Mouse (Mus musculus) ES-E14 (cell line): ENCODE data around the gene Catsperg1. TPM values are rescaled to one million over a fixed set of nuclear protein-coding genes. Genes with fewer than 3 reads are reported as not detected.

ENCODE experiments used
- DNase-seq: peaks from one replicate; pipeline ENCODE4 v3.0.0-alpha.2; 2013; ENCODE audit warnings: low read depth, low spot score
- H3K27ac ChIP-seq: 2 replicates; pipeline ENCODE4 v1.5.1; 2012; ENCODE audit warnings: low read depth, mild to moderate bottlenecking, low read length, moderate library complexity, mixed read lengths; ENCODE audit not compliant: poor library complexity, insufficient read depth, severe bottlenecking
- H3K36me3 ChIP-seq: 2 replicates; pipeline ENCODE4 v1.6.1; 2012; ENCODE audit warnings: mild to moderate bottlenecking, low read length, moderate library complexity, mixed read lengths; ENCODE audit not compliant: control insufficient read depth, poor library complexity, insufficient read depth, severe bottlenecking
- H3K4me1 ChIP-seq, 2 experiments: fragments of 150-350 bp in 1 of 2; sonication (generic) in 1 of 2; 2 replicates each; pipeline ENCODE4 v1.6.1; 2012; ENCODE audit warnings: low read length in 2 of 2, mild to moderate bottlenecking in 1 of 2, mixed read lengths in 1 of 2; ENCODE audit not compliant: control insufficient read depth in 2 of 2, insufficient read depth in 2 of 2, poor library complexity in 1 of 2
- H3K4me3 ChIP-seq, 2 experiments: fragments of 150-350 bp in 1 of 2; sonication (generic) in 1 of 2; 2 replicates each; pipeline ENCODE4 v1.5.1; 2012; ENCODE audit warnings: low read length in 2 of 2, low read depth in 1 of 2, mild to moderate bottlenecking in 1 of 2, mixed read lengths in 1 of 2; ENCODE audit not compliant: insufficient read depth in 1 of 2, poor library complexity in 1 of 2, severe bottlenecking in 1 of 2
- H3K9ac ChIP-seq: 2 replicates; pipeline ENCODE4 v1.6.1; 2012; ENCODE audit warnings: low read depth, mild to moderate bottlenecking, low read length, mixed read lengths; ENCODE audit not compliant: poor library complexity, insufficient read depth, severe bottlenecking
- H3K9me3 ChIP-seq: fragments of 150-350 bp; sonication (generic); 2 replicates; pipeline ENCODE4 v1.6.1; 2012; ENCODE audit warnings: low read depth, mild to moderate bottlenecking, low read length; ENCODE audit not compliant: control insufficient read depth, insufficient read depth
- CHD2 ChIP-seq: IDR thresholded peaks from 2 replicates; pipeline ENCODE4 v1.6.1; 2014; ENCODE audit warnings: mild to moderate bottlenecking, low read depth, low read length, inconsistent platforms
- HCFC1 ChIP-seq: IDR thresholded peaks from 2 replicates; pipeline ENCODE4 v1.6.1; 2012; ENCODE audit warnings: low read length, inconsistent platforms, borderline replicate concordance; ENCODE audit not compliant: insufficient read depth
- MAFK ChIP-seq: IDR thresholded peaks from 2 replicates; pipeline ENCODE4 v1.6.1; 2014; ENCODE audit warnings: mild to moderate bottlenecking, low read depth, low read length, inconsistent platforms; ENCODE audit not compliant: insufficient read depth
- ZC3H11A ChIP-seq: IDR thresholded peaks from 2 replicates; pipeline ENCODE4 v1.6.1; 2012; ENCODE audit warnings: low read depth, mild to moderate bottlenecking, inconsistent platforms, low read length, borderline replicate concordance
- ZNF384 ChIP-seq: IDR thresholded peaks from 2 replicates; pipeline ENCODE4 v1.6.1; 2012; ENCODE audit warnings: low read depth, low read length, inconsistent platforms
- in situ Hi-C, 2 experiments: fragments of 600-800 bp; cut with MboI; formaldehyde crosslinking; loops; one replicate each; pipeline ENCODE4 v1.15.1; 2025; ENCODE audit warnings: low sequenced_read_pairs in 2 of 2, inconsistent platforms in 1 of 2; ENCODE audit not compliant: unreplicated experiment in 2 of 2
- total RNA-seq: library from RNA; depleted of rRNA; stranded (reverse); fragments of 300-350 nt; gene quantifications from 2 replicates; pipeline ENCODE4 v1.2.3, GENCODE M21; 2012

Gene Catsperg1
- total RNA-seq, 1 experiment, result 2.9 TPM

DNA sequence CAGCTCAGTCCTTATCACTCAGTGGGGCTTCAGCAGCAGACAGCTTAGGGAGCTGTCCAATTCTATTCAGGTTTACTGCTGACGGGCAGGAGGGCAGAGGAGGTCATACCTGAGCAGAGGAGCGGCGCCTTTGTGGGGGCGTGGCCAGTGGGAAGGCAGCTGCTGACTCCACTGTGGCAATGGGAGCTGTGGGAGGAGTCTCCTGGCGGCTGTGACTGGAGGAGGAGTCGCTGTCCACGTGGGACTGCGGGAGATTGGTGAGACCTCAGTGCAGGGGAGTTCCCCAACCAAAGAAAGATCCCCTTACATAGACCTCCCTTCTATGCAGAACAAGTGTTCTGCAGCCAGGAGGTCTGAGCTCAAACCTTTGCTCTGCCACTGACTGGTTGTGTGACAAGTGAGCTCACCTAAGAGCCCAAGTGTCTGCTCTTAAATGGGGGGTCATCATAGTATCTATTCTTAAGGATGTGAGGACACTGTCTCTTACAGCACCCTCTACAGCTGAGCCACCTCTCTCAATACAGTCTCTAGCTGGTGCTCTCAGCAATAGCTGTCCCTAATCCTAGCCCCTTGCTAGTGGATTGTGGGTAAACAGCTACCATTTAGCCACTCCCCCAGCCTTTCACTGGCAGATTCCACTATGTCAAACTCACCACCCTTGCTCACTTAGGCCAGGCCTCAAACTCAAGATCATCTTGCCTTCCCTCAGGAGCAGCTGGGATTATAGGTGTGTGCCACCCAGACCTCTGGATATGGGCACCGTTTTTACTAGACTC lies 50.9 kb downstream of the Catsperg1 start:
- Histone ChIP-seq H3K4me1 (peaks cover 2 to 28% of the 10 kb centered on the region in 2 experiments), H3K9ac (no peak overlapping the region), H3K4me3 (peak overlapping the region in 1 of 2 experiments; percentile 21; a peak in 1 of 4 replicates), H3K36me3 (peaks cover 2% of the 10 kb centered on the region; the same call in 1 of the 2 replicates), H3K9me3 (no peaks in the 10 kb centered on the region), H3K27ac (no peak overlapping the region)
- in situ Hi-C loops, result no loop called here
- TF ChIP-seq ZNF384 (no peak), HCFC1 (no peak), ZC3H11A (no peak), CHD2 (no peak), MAFK (no peak)
- peak; percentile 97 for DNase-seq

DNA sequence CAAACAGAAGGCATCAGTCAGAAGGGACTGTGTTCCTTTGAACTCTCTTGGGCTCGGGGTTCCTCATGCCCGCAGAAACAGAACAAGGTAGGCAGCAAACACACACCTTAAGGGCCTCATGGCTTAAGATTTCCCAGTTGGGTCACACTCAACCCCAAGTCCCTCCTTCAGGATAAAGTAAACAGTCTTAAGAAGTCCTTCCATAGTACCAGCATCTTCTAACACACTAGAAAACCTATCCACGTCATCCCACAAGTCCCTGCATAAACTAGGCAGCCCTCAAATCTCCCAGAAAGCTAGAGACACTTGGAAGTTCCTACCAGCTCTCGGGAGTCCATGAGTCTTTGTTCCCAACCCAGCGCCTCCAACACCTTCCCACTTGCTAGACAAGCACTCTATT lies 51.5 kb downstream of the Catsperg1 start:
- Histone ChIP-seq H3K36me3 (peaks cover 2% of the 10 kb centered on the region; the same call in 1 of the 2 replicates), H3K9me3 (no peaks in the 10 kb centered on the region), H3K9ac (no peak overlapping the region), H3K27ac (no peak overlapping the region), H3K4me3 (no peak overlapping the region), H3K4me1 (peaks cover 5 to 23% of the 10 kb centered on the region in 2 experiments)
- no peak for DNase-seq
- in situ Hi-C loops, result no loop called here
- TF ChIP-seq ZC3H11A, result no peak
- no peak for TF ChIP-seq HCFC1
- no peak for TF ChIP-seq MAFK
- no peak for TF ChIP-seq CHD2
- TF ChIP-seq ZNF384, result no peak

DNA sequence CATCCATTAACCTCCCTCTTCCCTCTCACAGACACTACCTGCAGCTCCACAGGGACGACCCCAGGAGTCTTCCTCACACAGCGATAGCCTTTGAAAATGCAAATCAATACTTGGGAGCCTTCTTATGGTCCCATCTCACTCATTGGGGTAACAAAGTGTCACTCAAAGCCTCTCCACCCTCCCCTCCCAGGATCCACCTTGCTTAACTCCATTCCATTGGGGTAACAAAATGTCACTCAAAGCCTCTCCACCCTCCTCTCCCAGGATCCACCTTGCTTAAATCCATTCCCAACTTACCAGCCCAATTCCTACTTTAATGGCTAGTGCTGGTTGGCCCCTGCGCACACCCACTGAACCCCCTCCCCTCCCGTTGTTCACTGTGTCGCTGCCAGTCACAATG lies 55.6 kb downstream of the Catsperg1 start:
- TF ChIP-seq CHD2 (peak; percentile 92), ZNF384 (no peak)
- Histone ChIP-seq H3K36me3 (no peaks in the 10 kb centered on the region), H3K4me3 (peak overlapping the region; percentile 44 to 67), H3K4me1 (peaks cover 5 to 23% of the 10 kb centered on the region in 2 experiments), H3K9me3 (no peaks in the 10 kb centered on the region), H3K27ac (no peak overlapping the region), H3K9ac (peak overlapping the region; percentile 53; the same call in 1 of the 2 replicates)
- in situ Hi-C loops, result no loop called here
- peak; percentile 89 for DNase-seq

DNA sequence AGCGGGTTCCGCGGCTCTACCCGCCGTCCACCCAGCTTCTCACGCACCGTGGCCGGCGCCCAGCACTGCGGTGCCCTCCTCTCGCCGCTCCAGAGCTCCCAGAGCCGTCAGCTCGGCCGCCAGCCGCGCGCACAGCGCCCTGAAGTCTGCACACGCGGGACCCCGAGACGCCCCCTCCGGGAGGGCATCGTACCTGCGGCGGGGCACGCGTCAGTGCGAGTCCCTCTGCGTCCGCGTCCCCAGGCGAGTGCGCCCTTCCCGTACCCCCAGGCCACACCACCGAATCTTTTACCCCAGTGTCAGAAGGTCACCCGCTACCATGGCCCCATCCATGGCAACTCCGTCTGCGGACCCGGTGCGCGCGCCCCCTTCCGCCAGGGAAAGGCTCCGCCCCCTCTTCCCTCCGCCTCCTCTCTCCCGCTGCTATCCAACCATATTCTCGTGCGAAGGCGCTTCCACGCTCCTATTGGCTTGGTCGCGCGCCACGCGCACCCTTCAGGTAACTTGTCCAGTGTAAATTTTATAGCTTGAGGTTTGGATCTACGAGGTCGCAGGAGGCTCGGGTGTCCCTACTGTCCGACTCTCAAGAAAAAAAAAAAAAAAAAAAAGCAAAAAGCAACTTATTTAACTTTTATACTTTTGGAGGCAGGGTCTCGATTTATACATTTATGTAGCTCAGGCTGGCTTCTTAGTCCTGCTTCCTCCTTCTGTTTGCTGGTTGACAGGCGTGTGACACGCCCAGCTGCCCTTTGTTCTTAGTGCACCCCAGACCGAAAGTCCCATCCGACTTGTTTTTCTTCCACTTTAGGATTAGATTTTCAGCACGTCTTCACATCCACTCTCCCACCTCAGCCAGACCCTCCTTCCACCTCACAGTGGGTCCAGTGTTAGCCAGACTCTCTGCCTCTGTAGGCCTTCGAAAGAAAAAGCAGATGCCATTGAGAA lies 57.7 kb downstream of the Catsperg1 start, which contains the start of gene Fam98c:
Fam98c (minus strand) TSS at position 397 of the 945 bp plus-strand sequence.
- H3K4me1 ChIP-seq, result peaks cover 3 to 12% of the 10 kb centered on the region in 2 experiments; a peak in 2 of 4 replicates
- H3K27ac ChIP-seq, result peak within 1 kb of the TSS; percentile 15; the same call in 1 of the 2 replicates
- no peak for DNase-seq
- in situ Hi-C loops, result no loop called here
- no peak for TF ChIP-seq ZC3H11A
- 0 out of 2 replicates have a peak, but pooled peaks have one; percentile 39 for TF ChIP-seq HCFC1
- 0 out of 2 replicates have a peak, but pooled peaks have one; percentile 32 for TF ChIP-seq ZNF384
- no peak for TF ChIP-seq CHD2
- H3K4me3 ChIP-seq, result peak within 1 kb of the TSS; percentile 83 to 89
- no peaks in the 10 kb centered on the region for H3K9me3 ChIP-seq
- no peaks in the 10 kb centered on the region for H3K36me3 ChIP-seq
- H3K9ac ChIP-seq, result peak within 1 kb of the TSS; percentile 79
